Mouse (Mus musculus) limb, embryonic 11.5 days (tissue): ENCODE measurements around the gene Zer1. TPM values are rescaled to one million over a fixed set of nuclear protein-coding genes. Genes with fewer than 3 reads are reported as not detected.

Source experiments
- ATAC-seq: fragments of 200-750 bp; cut with Nextera tagmentation; 2 replicates; pipeline ENCODE4 v1.8.0; 2017; ENCODE audit warnings: low read depth; ENCODE audit not compliant: insufficient number of reproducible peaks, low FRiP score, low TSS enrichment
- DNase-seq: peaks from one replicate; pipeline ENCODE4 v3.0.0-alpha.2; 2015; ENCODE audit warnings: low spot score
- H3K27ac ChIP-seq: fragments of 300-500 bp; sonication (generic); replicated peaks from 2 replicates; pipeline ENCODE4 v1.5.1; 2014; ENCODE audit warnings: low read depth, mild to moderate bottlenecking, low read length
- H3K27me3 ChIP-seq: fragments of 300-500 bp; sonication (generic); 2 replicates; pipeline ENCODE4 v1.6.1; 2014; ENCODE audit warnings: mild to moderate bottlenecking, low read length, mixed read lengths; ENCODE audit not compliant: control insufficient read depth, insufficient read depth
- H3K36me3 ChIP-seq: fragments of 300-500 bp; sonication (generic); 2 replicates; pipeline ENCODE4 v1.6.1; 2014; ENCODE audit warnings: mild to moderate bottlenecking, low read length, moderate library complexity, mixed read lengths; ENCODE audit not compliant: control insufficient read depth, insufficient read depth
- H3K4me1 ChIP-seq: fragments of 300-500 bp; sonication (generic); 2 replicates; pipeline ENCODE4 v1.6.1; 2014; ENCODE audit warnings: low read length, mixed read lengths; ENCODE audit not compliant: control insufficient read depth, insufficient read depth
- H3K4me2 ChIP-seq: fragments of 300-500 bp; sonication (generic); 2 replicates; pipeline ENCODE4 v1.6.1; 2014; ENCODE audit warnings: low read depth, mild to moderate bottlenecking, moderate library complexity; ENCODE audit not compliant: severe bottlenecking
- H3K4me3 ChIP-seq: fragments of 300-500 bp; sonication (generic); 2 replicates; pipeline ENCODE4 v1.5.1; 2014; ENCODE audit warnings: low read depth, low read length
- H3K9ac ChIP-seq: fragments of 300-500 bp; sonication (generic); 2 replicates; pipeline ENCODE4 v1.6.1; 2014; ENCODE audit warnings: mild to moderate bottlenecking, low read length
- H3K9me3 ChIP-seq: fragments of 300-500 bp; sonication (generic); 2 replicates; pipeline ENCODE4 v1.6.1; 2016; ENCODE audit warnings: low read length; ENCODE audit not compliant: control insufficient read depth
- WGBS: fragments of 180-500 bp; shearing (Covaris S2); extraction: QIAGEN DNeasy Blood & Tissue Kit; methylation state at CpG from one replicate; pipeline ENCODE4 v1.1.7; 2014; 5-methylcytosine and 5-hydroxymethylcytosine counted together
- polyA plus RNA-seq: library from polyadenylated mRNA; unstranded; fragments of >200 nt; fragmentation: Nextera tagmentation; extraction: Ambion mirVana; gene quantifications from 2 replicates; pipeline ENCODE4 v1.2.1, GENCODE M21; 2014

Zer1 gene
- polyA plus RNA-seq, 1 experiment from 2014 or later, result 6.7 TPM

- Histone ChIP-seq H3K27ac (no peak within 1 kb of the TSS), H3K9me3 (no peaks in the 10 kb centered on the region), H3K4me3 (peak within 1 kb of the TSS; percentile 52), H3K27me3 (no peaks in the 10 kb centered on the region), H3K4me1 (0 out of 2 replicates have a peak, but pooled peaks cover 3% of the 10 kb centered on the region), H3K36me3 (peaks cover 6% of the 10 kb centered on the region; the same call in 1 of the 2 replicates), H3K9ac (peak within 1 kb of the TSS; percentile 61), H3K4me2 (peak within 1 kb of the TSS; percentile 62)
- ATAC-seq, result peak; percentile 91
- under 1% methylated on average over 51 of the region's 51 CpGs for WGBS
- DNase-seq, result peak; percentile 95
Measured at GRCm38 (mm10) chr2:30093471-30094207, 30.7 kb downstream of the Zer1 start, which contains the start of gene Zdhhc12. Zdhhc12 (minus strand) TSS chr2:30093648.

GRCm38 (mm10) chr2:30092280-30092918 lies 32.0 kb downstream of the Zer1 start:
- Histone ChIP-seq H3K4me1 (0 out of 2 replicates have a peak, but pooled peaks cover 3% of the 10 kb centered on the region), H3K27me3 (no peaks in the 10 kb centered on the region), H3K4me3 (peak overlapping the region; percentile 52; the same call in 1 of the 2 replicates), H3K36me3 (peaks cover 6% of the 10 kb centered on the region; the same call in 1 of the 2 replicates), H3K9ac (peak overlapping the region; percentile 61; the same call in 1 of the 2 replicates), H3K9me3 (no peaks in the 10 kb centered on the region), H3K4me2 (peak overlapping the region; percentile 62), H3K27ac (no peak overlapping the region)
- DNase-seq (no peak), ATAC-seq (no peak)
- 48% methylated on average over 6 of the region's 6 CpGs for WGBS

GRCm38 (mm10) chr2:30091521-30091920 lies 32.9 kb downstream of the Zer1 start:
- peaks cover 6% of the 10 kb centered on the region; the same call in 1 of the 2 replicates for H3K36me3 ChIP-seq
- WGBS, result 96% methylated on average over 12 of the region's 12 CpGs
- H3K4me1 ChIP-seq, result 0 out of 2 replicates have a peak, but pooled peaks cover 3% of the 10 kb centered on the region
- DNase-seq (no peak), ATAC-seq (no peak)
- H3K4me2 ChIP-seq, result no peak overlapping the region
- no peak overlapping the region for H3K4me3 ChIP-seq
- no peak overlapping the region for H3K9ac ChIP-seq
- no peaks in the 10 kb centered on the region for H3K27me3 ChIP-seq
- H3K27ac ChIP-seq, result no peak overlapping the region
- H3K9me3 ChIP-seq, result no peaks in the 10 kb centered on the region

GRCm38 (mm10) chr2:30087310-30087709 lies 37.1 kb downstream of the Zer1 start:
- H3K27me3 ChIP-seq, result no peaks in the 10 kb centered on the region
- no peak overlapping the region for H3K4me2 ChIP-seq
- H3K9ac ChIP-seq, result no peak overlapping the region
- H3K4me3 ChIP-seq, result no peak overlapping the region
- peaks cover 2% of the 10 kb centered on the region; the same call in 1 of the 2 replicates for H3K36me3 ChIP-seq
- peaks cover 5% of the 10 kb centered on the region; the same call in 1 of the 2 replicates for H3K4me1 ChIP-seq
- no peak overlapping the region for H3K27ac ChIP-seq
- ATAC-seq (no peak), DNase-seq (no peak)
- 91% methylated on average over 4 of the region's 4 CpGs for WGBS
- H3K9me3 ChIP-seq, result no peaks in the 10 kb centered on the region

- DNase-seq (no peak), ATAC-seq (no peak)
- H3K9me3 ChIP-seq, result no peaks in the 10 kb centered on the region
- no peak overlapping the region for H3K27ac ChIP-seq
- peaks cover 5% of the 10 kb centered on the region; the same call in 1 of the 2 replicates for H3K4me1 ChIP-seq
- peak overlapping the region; percentile 36 for H3K4me2 ChIP-seq
- H3K27me3 ChIP-seq, result no peaks in the 10 kb centered on the region
- peaks cover 3% of the 10 kb centered on the region; the same call in 1 of the 2 replicates for H3K36me3 ChIP-seq
- H3K4me3 ChIP-seq, result peak overlapping the region; percentile 6; the same call in 1 of the 2 replicates
- 5% methylated on average over 12 of the region's 12 CpGs for WGBS
- peak overlapping the region; percentile 49 for H3K9ac ChIP-seq
Measured at GRCm38 (mm10) chr2:30084632-30085031, 39.8 kb downstream of the Zer1 start.

GRCm38 (mm10) chr2:30084113-30084512 lies 40.3 kb downstream of the Zer1 start:
- no peak for ATAC-seq
- Histone ChIP-seq H3K27me3 (no peaks in the 10 kb centered on the region), H3K36me3 (peaks cover 2% of the 10 kb centered on the region; the same call in 1 of the 2 replicates), H3K9ac (no peak overlapping the region), H3K4me1 (peaks cover 5% of the 10 kb centered on the region; the same call in 1 of the 2 replicates), H3K4me3 (no peak overlapping the region), H3K27ac (no peak overlapping the region), H3K4me2 (peak overlapping the region; percentile 36; the same call in 1 of the 2 replicates), H3K9me3 (no peaks in the 10 kb centered on the region)
- DNase-seq, result no peak
- WGBS, result 58% methylated on average over 5 of the region's 5 CpGs

- DNase-seq, result no peak
- Histone ChIP-seq H3K4me2 (no peak overlapping the region), H3K4me3 (no peak overlapping the region), H3K9ac (no peak overlapping the region), H3K4me1 (peaks cover 15% of the 10 kb centered on the region), H3K36me3 (peaks cover 2% of the 10 kb centered on the region; the same call in 1 of the 2 replicates), H3K27ac (no peak overlapping the region), H3K9me3 (no peaks in the 10 kb centered on the region), H3K27me3 (no peaks in the 10 kb centered on the region)
- ATAC-seq, result no peak
- WGBS, result 89% methylated on average over 15 of the region's 15 CpGs
Measured at GRCm38 (mm10) chr2:30080181-30080800, 44.1 kb downstream of the Zer1 start.

- H3K4me3 ChIP-seq, result no peak overlapping the region
- 76% methylated on average over 4 of the region's 4 CpGs for WGBS
- H3K4me2 ChIP-seq, result no peak overlapping the region
Measured at GRCm38 (mm10) chr2:30078760-30079159, 45.6 kb downstream of the Zer1 start.

More at GRCm38 (mm10) chr2:30078760-30079159, 45.6 kb downstream of the Zer1 start:
- no peaks in the 10 kb centered on the region for H3K27me3 ChIP-seq
- peak overlapping the region; percentile 34; the same call in 1 of the 2 replicates for H3K9ac ChIP-seq
- H3K9me3 ChIP-seq, result no peaks in the 10 kb centered on the region
- H3K36me3 ChIP-seq, result peaks cover 2% of the 10 kb centered on the region; the same call in 1 of the 2 replicates
- no peak for ATAC-seq
- no peak for DNase-seq
- 0 out of 2 replicates have a peak overlapping the region, but pooled peaks have one; percentile 79 for H3K27ac ChIP-seq
- H3K4me1 ChIP-seq, result peaks cover 11% of the 10 kb centered on the region
